Mouse (Mus musculus): ENCODE measurements around the gene Blm.

The Blm gene

GRCm38 (mm10) chr7:80439032-80439760 is 95.7 kb downstream of the Blm start:
- no peak for DNase-seq (ENCODE audit: low spot score in 2 of 2)

- no peak for DNase-seq (ENCODE audit: low spot score in 2 of 2)
These were observed 98.3 kb downstream of the Blm start for GRCm38 (mm10) chr7:80436571-80436970.

- DNase-seq (ENCODE audit: low spot score in 2 of 2): no peak
These were observed 99.3 kb downstream of the Blm start for GRCm38 (mm10) chr7:80435594-80435993.

GRCm38 (mm10) chr7:80429661-80430060 is 105.3 kb downstream of the Blm start:
- no peak for DNase-seq (ENCODE audit: low spot score in 2 of 2)

GRCm38 (mm10) chr7:80427730-80428129 is 107.2 kb downstream of the Blm start:
- DNase-seq (ENCODE audit: low spot score in 2 of 2): no peak

- peak; percentile 26 to 64 for DNase-seq (ENCODE audit: low spot score in 2 of 2)
These were observed 108.6 kb downstream of the Blm start for GRCm38 (mm10) chr7:80426363-80426762.

GRCm38 (mm10) chr7:80424722-80425121 is 110.2 kb downstream of the Blm start:
- DNase-seq (ENCODE audit: low spot score in 2 of 2): no peak

GRCm38 (mm10) chr7:80422759-80423480 is 112.0 kb downstream of the Blm start:
- DNase-seq (ENCODE audit: low spot score in 2 of 2): no peak

- DNase-seq (ENCODE audit: low spot score in 2 of 2): no peak
These were observed 113.3 kb downstream of the Blm start for GRCm38 (mm10) chr7:80421576-80421975.

GRCm38 (mm10) chr7:80420586-80420985 is 114.3 kb downstream of the Blm start:
- no peak for DNase-seq (ENCODE audit: low spot score in 2 of 2)

GRCm38 (mm10) chr7:80419278-80419677 is 115.6 kb downstream of the Blm start:
- no peak for DNase-seq (ENCODE audit: low spot score in 2 of 2)

- DNase-seq (ENCODE audit: low spot score in 2 of 2): no peak
These were observed 116.9 kb downstream of the Blm start for GRCm38 (mm10) chr7:80418036-80418435.

GRCm38 (mm10) chr7:80417601-80418000 is 117.3 kb downstream of the Blm start:
- no peak for DNase-seq (ENCODE audit: low spot score in 2 of 2)

- DNase-seq (ENCODE audit: low spot score in 2 of 2): no peak
These were observed 118.0 kb downstream of the Blm start for GRCm38 (mm10) chr7:80416969-80417368.

- DNase-seq (ENCODE audit: low spot score in 2 of 2): no peak
These were observed 120.5 kb downstream of the Blm start for GRCm38 (mm10) chr7:80414303-80414855.

GRCm38 (mm10) chr7:80413512-80414302 is 121.2 kb downstream of the Blm start:
- DNase-seq (ENCODE audit: low spot score in 2 of 2): no peak

GRCm38 (mm10) chr7:80412781-80413180 is 122.1 kb downstream of the Blm start:
- no peak for DNase-seq (ENCODE audit: low spot score in 2 of 2)

GRCm38 (mm10) chr7:80412279-80412678 is 122.6 kb downstream of the Blm start:
- DNase-seq (ENCODE audit: low spot score in 2 of 2): no peak

- no peak for DNase-seq (ENCODE audit: low spot score in 2 of 2)
These were observed 124.5 kb downstream of the Blm start for GRCm38 (mm10) chr7:80410380-80410779.

- no peak for DNase-seq (ENCODE audit: low spot score in 2 of 2)
These were observed 127.2 kb downstream of the Blm start for GRCm38 (mm10) chr7:80407712-80408111.

GRCm38 (mm10) chr7:80406186-80406585 is 128.7 kb downstream of the Blm start:
- no peak for DNase-seq (ENCODE audit: low spot score in 2 of 2)

GRCm38 (mm10) chr7:80405188-80405695 is 129.7 kb downstream of the Blm start, which contains the start of gene Furin:
Gene Furin (minus strand): TSS chr7:80405436.
- no peak for DNase-seq (ENCODE audit: low spot score in 2 of 2)
